Mouse (Mus musculus): ENCODE measurements at regions not wholly inside any gene's neighbourhood (a gene's known extent, or its start where the extent isn't known, plus 50 kb on each side); places are given as distances from the start of the nearest gene placed in this dataset.
"Not testable (repeated sequence)": the region's sequence is repeated elsewhere in the genome, so short reads cannot be mapped to it uniquely, and the experiment has no call there.

GRCm38 (mm10) chr1:164744955-164745608 is 51.4 kb upstream of the Dpt start:
- H3K4me1 ChIP-seq (ENCODE audit: control insufficient read depth, insufficient read depth, low read length): no peaks in the 10 kb centered on the region
- H3K27ac ChIP-seq (ENCODE audit: insufficient read depth, low read depth, low read length): no peak overlapping the region
- H3K4me3 ChIP-seq (ENCODE audit: insufficient read depth, low read length): no peak overlapping the region
- TF ChIP-seq CTCF (IDR thresholded peaks at IDR 0.05; ENCODE audit: low read depth, low read length) (no peak), POLR2A (IDR thresholded peaks at IDR 0.05; ENCODE audit: borderline replicate concordance, low read depth, low read length) (no peak)

DNA sequence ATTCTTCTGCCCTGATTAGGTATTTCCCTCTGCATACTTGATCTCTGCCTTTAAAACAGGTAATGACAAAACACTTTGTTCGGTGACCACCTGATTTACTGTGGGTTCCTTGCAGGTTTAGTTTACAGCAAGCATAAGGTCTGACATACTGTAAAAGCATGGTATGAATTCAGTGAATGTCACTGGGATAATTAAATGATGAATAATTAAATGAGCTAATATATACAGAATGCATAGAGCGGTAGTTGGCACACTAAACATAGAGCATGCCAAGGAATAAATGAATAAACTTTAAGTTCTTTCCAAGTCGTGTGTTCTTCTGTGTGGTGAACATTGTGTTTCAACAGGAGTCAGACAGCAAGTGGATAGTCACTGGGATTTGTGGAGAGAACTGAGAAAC is 51.9 kb upstream of the Dpt start:
- no peak overlapping the region for H3K4me3 ChIP-seq (ENCODE audit: insufficient read depth, low read length)
- H3K4me1 ChIP-seq (ENCODE audit: control insufficient read depth, insufficient read depth, low read length): no peaks in the 10 kb centered on the region
- H3K27ac ChIP-seq (ENCODE audit: insufficient read depth, low read depth, low read length): no peak overlapping the region
- TF ChIP-seq CTCF (IDR thresholded peaks at IDR 0.05; ENCODE audit: low read depth, low read length) (no peak), POLR2A (IDR thresholded peaks at IDR 0.05; ENCODE audit: borderline replicate concordance, low read depth, low read length) (no peak)

DNA sequence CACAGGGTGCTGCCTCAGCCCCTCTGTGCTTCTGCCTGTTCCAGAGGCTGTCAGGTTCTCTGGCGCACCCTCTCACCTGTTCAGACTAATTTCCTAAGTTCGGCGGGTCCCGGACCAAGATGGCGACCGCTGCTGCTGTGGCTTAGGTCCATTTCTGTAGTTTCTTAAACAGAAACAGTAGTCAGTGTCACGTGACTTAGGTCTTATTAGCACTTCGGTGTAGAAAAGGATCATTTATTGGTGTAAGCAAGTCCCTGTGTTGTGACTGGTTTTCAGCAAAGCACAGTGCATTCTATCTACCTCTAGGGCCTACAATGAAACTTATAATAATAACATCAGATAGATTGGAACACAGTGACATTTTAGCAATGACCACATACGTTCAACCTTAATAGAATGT is 53.5 kb upstream of the Dpt start:
- H3K27ac ChIP-seq (ENCODE audit: insufficient read depth, low read depth, low read length); H3K4me1 ChIP-seq (ENCODE audit: control insufficient read depth, insufficient read depth, low read length); H3K4me3 ChIP-seq (ENCODE audit: insufficient read depth, low read length): not testable (repeated sequence)

GRCm38 (mm10) chr1:164735646-164736045 is 60.8 kb upstream of the Dpt start:
- Histone ChIP-seq H3K4me3 (ENCODE audit: insufficient read depth, low read length) (no peak overlapping the region), H3K27ac (ENCODE audit: insufficient read depth, low read depth, low read length) (no peak overlapping the region), H3K4me1 (ENCODE audit: control insufficient read depth, insufficient read depth, low read length) (no peaks in the 10 kb centered on the region)
- TF ChIP-seq CTCF (IDR thresholded peaks at IDR 0.05; ENCODE audit: low read depth, low read length) (no peak), POLR2A (IDR thresholded peaks at IDR 0.05; ENCODE audit: borderline replicate concordance, low read depth, low read length) (no peak)

DNA sequence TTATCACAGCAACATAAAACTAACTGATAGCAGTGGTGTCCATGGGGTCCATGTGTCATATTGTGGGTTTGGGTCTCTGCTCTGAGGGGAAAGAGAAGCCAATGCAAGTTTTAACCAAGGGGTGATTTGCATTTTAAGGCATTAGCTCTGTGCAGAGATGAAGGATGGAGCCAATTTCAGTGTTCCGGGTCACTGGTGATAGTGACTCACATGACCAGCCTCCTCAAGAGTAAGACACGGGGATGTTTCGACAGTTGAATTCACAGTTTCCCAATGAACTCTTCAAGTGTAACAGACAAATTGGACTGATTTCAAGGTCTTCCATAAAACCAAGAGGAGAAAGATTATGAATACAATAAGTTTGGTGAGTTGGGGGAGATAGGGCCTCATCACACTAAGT is 62.7 kb upstream of the Dpt start:
- no peak overlapping the region for H3K4me3 ChIP-seq (ENCODE audit: insufficient read depth, low read length)
- TF ChIP-seq POLR2A (IDR thresholded peaks at IDR 0.05; ENCODE audit: borderline replicate concordance, low read depth, low read length) (no peak), CTCF (IDR thresholded peaks at IDR 0.05; ENCODE audit: low read depth, low read length) (no peak)

DNA sequence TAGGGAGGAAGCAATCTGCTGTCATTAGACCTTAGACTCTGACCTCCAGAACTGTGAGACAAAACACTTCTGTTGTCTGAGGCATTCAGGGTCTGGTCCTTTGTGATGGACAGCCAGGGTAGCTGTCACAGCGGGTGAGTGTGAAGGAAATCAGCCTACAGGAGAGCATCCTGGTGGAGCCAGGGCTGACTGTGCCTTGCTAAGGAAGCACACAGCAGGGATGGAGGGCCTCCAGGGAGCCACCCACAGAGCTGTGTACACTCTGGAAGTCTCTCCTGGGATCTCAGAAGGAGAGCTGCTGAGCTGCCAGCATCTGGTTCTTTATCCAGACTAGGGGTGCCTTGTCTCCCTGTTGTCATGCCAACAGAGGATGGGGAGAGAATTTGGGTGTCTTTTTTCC is 74.4 kb upstream of the Dpt start:
- Histone ChIP-seq H3K4me1 (ENCODE audit: control insufficient read depth, insufficient read depth, low read length) (no peaks in the 10 kb centered on the region), H3K4me3 (ENCODE audit: insufficient read depth, low read length) (no peak overlapping the region), H3K27ac (ENCODE audit: insufficient read depth, low read depth, low read length) (no peak overlapping the region)
- TF ChIP-seq CTCF (IDR thresholded peaks at IDR 0.05; ENCODE audit: low read depth, low read length) (no peak), POLR2A (IDR thresholded peaks at IDR 0.05; ENCODE audit: borderline replicate concordance, low read depth, low read length) (no peak)

More for the DNA sequence above, 62.7 kb upstream of the Dpt start:
- no peak overlapping the region for H3K27ac ChIP-seq (ENCODE audit: insufficient read depth, low read depth, low read length)
- H3K4me1 ChIP-seq (ENCODE audit: control insufficient read depth, insufficient read depth, low read length): no peaks in the 10 kb centered on the region

GRCm38 (mm10) chr1:164714905-164715304 is 81.5 kb upstream of the Dpt start:
- no peaks in the 10 kb centered on the region for H3K4me1 ChIP-seq (ENCODE audit: control insufficient read depth, insufficient read depth, low read length)
- no peak overlapping the region for H3K4me3 ChIP-seq (ENCODE audit: insufficient read depth, low read length)
- no peak for TF ChIP-seq POLR2A (IDR thresholded peaks at IDR 0.05; ENCODE audit: borderline replicate concordance, low read depth, low read length)
- no peak for TF ChIP-seq CTCF (IDR thresholded peaks at IDR 0.05; ENCODE audit: low read depth, low read length)
- no peak overlapping the region for H3K27ac ChIP-seq (ENCODE audit: insufficient read depth, low read depth, low read length)

- TF ChIP-seq POLR2A (IDR thresholded peaks at IDR 0.05; ENCODE audit: borderline replicate concordance, low read depth, low read length) (no peak), CTCF (IDR thresholded peaks at IDR 0.05; ENCODE audit: low read depth, low read length) (no peak)
- Histone ChIP-seq H3K4me3 (ENCODE audit: insufficient read depth, low read length) (no peak overlapping the region), H3K4me1 (ENCODE audit: control insufficient read depth, insufficient read depth, low read length) (no peaks in the 10 kb centered on the region), H3K27ac (ENCODE audit: insufficient read depth, low read depth, low read length) (no peak overlapping the region)
These were observed 82.5 kb upstream of the Dpt start for GRCm38 (mm10) chr1:164713798-164714551.

GRCm38 (mm10) chr1:164712514-164712913 is 83.9 kb upstream of the Dpt start:
- TF ChIP-seq CTCF (IDR thresholded peaks at IDR 0.05; ENCODE audit: low read depth, low read length) (no peak), POLR2A (IDR thresholded peaks at IDR 0.05; ENCODE audit: borderline replicate concordance, low read depth, low read length) (no peak)
- H3K27ac ChIP-seq (ENCODE audit: insufficient read depth, low read depth, low read length): no peak overlapping the region

GRCm38 (mm10) chr1:164704397-164705091 is 91.9 kb upstream of the Dpt start:
- TF ChIP-seq CTCF (IDR thresholded peaks at IDR 0.05; ENCODE audit: low read depth, low read length) (no peak), POLR2A (IDR thresholded peaks at IDR 0.05; ENCODE audit: borderline replicate concordance, low read depth, low read length) (no peak)
- H3K4me1 ChIP-seq (ENCODE audit: control insufficient read depth, insufficient read depth, low read length): no peaks in the 10 kb centered on the region
- no peak overlapping the region for H3K27ac ChIP-seq (ENCODE audit: insufficient read depth, low read depth, low read length)
- no peak overlapping the region for H3K4me3 ChIP-seq (ENCODE audit: insufficient read depth, low read length)

More at GRCm38 (mm10) chr1:164712514-164712913, 83.9 kb upstream of the Dpt start:
- Histone ChIP-seq H3K4me1 (ENCODE audit: control insufficient read depth, insufficient read depth, low read length) (no peaks in the 10 kb centered on the region), H3K4me3 (ENCODE audit: insufficient read depth, low read length) (no peak overlapping the region)
